Mouse (Mus musculus) T-cell, adult 66 days (primary cell): Measurements from ENCODE around the gene Dpp6. TPM values are rescaled to one million over a fixed set of nuclear protein-coding genes. Genes with fewer than 3 reads are reported as not detected.

ENCODE experiments used
- total RNA-seq, 2 experiments: library from RNA; stranded (reverse); gene quantifications; 3 replicates in 1 of 2; 4 replicates in 1 of 2; pipeline ENCODE4 v1.2.4; 2023

The Dpp6 gene
- under 1 TPM; 0.52 to 0.83 TPM for total RNA-seq

DNA sequence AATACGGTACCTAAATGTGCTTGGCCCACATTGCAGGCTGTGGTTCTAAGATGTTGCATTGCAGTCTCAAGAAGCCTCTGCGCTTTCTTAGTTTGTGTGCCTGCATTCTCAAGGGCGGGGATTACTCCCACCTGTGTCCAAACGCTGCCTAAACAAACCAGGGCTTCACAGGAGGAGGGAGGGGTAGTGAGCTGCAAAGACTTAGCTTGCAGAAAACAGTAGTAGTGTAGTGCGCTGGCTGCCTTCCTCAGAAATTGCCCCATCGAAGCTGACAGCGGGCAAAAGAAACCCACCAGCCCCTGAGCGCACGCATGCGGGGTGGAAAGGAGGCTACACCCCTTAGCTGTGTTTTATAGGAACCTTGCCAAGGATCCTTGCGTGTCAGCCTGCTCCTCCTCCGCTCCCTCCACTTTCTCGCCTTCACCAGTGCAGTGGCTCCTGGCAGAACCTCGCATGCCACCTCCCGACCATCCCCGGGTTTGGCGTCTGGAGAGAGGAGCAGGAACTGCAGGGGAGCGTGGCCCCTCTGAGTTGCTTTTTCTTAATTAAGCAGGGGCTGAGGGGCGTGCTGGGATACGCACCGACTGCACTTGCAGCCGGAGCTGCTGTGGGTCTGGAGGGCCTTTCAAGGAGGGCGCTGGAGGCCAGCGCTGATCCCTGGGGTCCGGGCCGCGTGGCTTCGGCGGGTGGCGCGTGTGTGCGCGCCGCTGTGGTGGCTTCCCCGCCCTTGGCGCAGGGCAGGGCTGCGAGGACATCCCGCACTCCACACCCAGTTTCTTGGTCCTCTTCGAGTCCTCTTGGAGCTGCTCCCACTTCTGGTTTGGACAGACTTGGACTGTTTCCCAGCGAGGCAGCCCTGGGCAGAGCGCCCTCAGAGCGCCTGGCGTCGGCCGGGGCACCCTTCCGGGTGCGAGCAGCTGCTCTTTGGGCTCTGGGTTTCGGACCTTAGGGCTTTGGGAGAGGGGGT lies at the start of gene Dpp6:
Dpp6 (plus strand) TSS at position 229 of the 967 bp plus-strand sequence.

DNA sequence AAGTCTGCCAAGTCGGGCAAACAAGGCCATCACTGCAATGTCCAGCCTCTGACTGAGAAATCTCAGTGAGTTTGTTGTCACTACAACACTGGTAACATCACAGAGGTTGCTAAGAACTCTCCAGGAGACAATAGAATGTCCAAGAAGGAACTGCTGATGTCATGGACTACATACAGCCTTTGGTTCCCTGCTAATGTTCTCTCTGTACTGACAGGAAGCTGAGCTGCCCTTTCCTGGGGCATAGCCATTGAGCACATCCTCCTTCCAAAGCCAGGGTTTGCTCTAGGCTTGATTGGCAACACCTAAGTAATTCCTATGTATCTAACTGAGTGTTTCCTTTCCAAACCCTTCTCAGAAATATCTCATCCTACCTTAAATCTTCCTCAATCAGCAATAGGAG lies 684.3 kb downstream of the Dpp6 start, which contains the start of gene Speer4b:
Speer4b (minus strand) TSS at position 101 of the 400 bp plus-strand sequence.

